Mouse (Mus musculus): ENCODE measurements around the gene Loxl4. TPM values are rescaled to one million over a fixed set of nuclear protein-coding genes. Genes with fewer than 3 reads are reported as not detected.

The Loxl4 gene
- total and polyA plus RNA-seq, 3 experiments = not detected

- ATAC-seq (ENCODE audit: extremely low read depth, insufficient number of reproducible peaks, low FRiP score, poor library complexity, severe bottlenecking) (no peak), DNase-seq (ENCODE audit: low spot score) (no peak)
- H3K9me3 ChIP-seq (replicated peaks) = no peaks in the 10 kb centered on the region
- H3K4me1 ChIP-seq (ENCODE audit: insufficient read depth, low read depth, low read length) = peaks cover 36% of the 10 kb centered on the region
- no peak for TF ChIP-seq POLR2AphosphoS5 (IDR thresholded peaks at IDR 0.05; ENCODE audit: insufficient replicate concordance, low read depth, low read length)
- TF ChIP-seq GATA1 (IDR thresholded peaks at IDR 0.05; ENCODE audit: borderline replicate concordance, low read length) = no peak
- TF ChIP-seq TAL1 (conservative IDR thresholded peaks at IDR 0.05; ENCODE audit: low read depth, low read length) = no peak
- no peak for TF ChIP-seq CTCF (IDR thresholded peaks at IDR 0.05; ENCODE audit: low read depth, low read length)
- TF ChIP-seq GATA2 (IDR thresholded peaks at IDR 0.05; ENCODE audit: borderline replicate concordance, low read depth, low read length) = no peak
- H3K4me3 ChIP-seq (ENCODE audit: low read depth, low read length) = no peak overlapping the region
- H3K36me3 ChIP-seq (replicated peaks) = peaks cover 67% of the 10 kb centered on the region
- no peaks in the 10 kb centered on the region for H3K27me3 ChIP-seq (ENCODE audit: insufficient read depth, low read length)
These were observed 28.4 kb downstream of the Loxl4 start for GRCm38 (mm10) chr19:42584188-42584587.

GRCm38 (mm10) chr19:42583677-42584076, 28.9 kb downstream of the Loxl4 start:
- Histone ChIP-seq H3K4me1 (ENCODE audit: insufficient read depth, low read depth, low read length) (peaks cover 36% of the 10 kb centered on the region), H3K27me3 (ENCODE audit: insufficient read depth, low read length) (no peaks in the 10 kb centered on the region), H3K36me3 (replicated peaks) (peaks cover 66% of the 10 kb centered on the region), H3K9me3 (replicated peaks) (no peaks in the 10 kb centered on the region), H3K4me3 (ENCODE audit: low read depth, low read length) (no peak overlapping the region; the same call in 1 of the 2 replicates)
- peak; percentile 29; the same call in 1 of the 2 replicates for TF ChIP-seq TAL1 (conservative IDR thresholded peaks at IDR 0.05; ENCODE audit: low read depth, low read length)
- no peak for TF ChIP-seq CTCF (IDR thresholded peaks at IDR 0.05; ENCODE audit: low read depth, low read length)
- no peak for DNase-seq (ENCODE audit: low spot score)
- peak; percentile 34; the same call in 1 of the 2 replicates for ATAC-seq (ENCODE audit: extremely low read depth, insufficient number of reproducible peaks, low FRiP score, poor library complexity, severe bottlenecking)

- ATAC-seq (ENCODE audit: extremely low read depth, insufficient number of reproducible peaks, low FRiP score, poor library complexity, severe bottlenecking) (no peak), DNase-seq (ENCODE audit: low spot score) (no peak)
- Histone ChIP-seq H3K36me3 (replicated peaks) (peaks cover 59% of the 10 kb centered on the region), H3K4me1 (ENCODE audit: insufficient read depth, low read depth, low read length) (peaks cover 36% of the 10 kb centered on the region), H3K9me3 (replicated peaks) (no peaks in the 10 kb centered on the region), H3K27me3 (ENCODE audit: insufficient read depth, low read length) (no peaks in the 10 kb centered on the region), H3K4me3 (ENCODE audit: low read depth, low read length) (no peak overlapping the region; the same call in 1 of the 2 replicates)
- TF ChIP-seq GATA2 (IDR thresholded peaks at IDR 0.05; ENCODE audit: borderline replicate concordance, low read depth, low read length) (no peak), TAL1 (conservative IDR thresholded peaks at IDR 0.05; ENCODE audit: low read depth, low read length) (no peak), POLR2AphosphoS5 (IDR thresholded peaks at IDR 0.05; ENCODE audit: insufficient replicate concordance, low read depth, low read length) (no peak), CTCF (IDR thresholded peaks at IDR 0.05; ENCODE audit: low read depth, low read length) (no peak), GATA1 (IDR thresholded peaks at IDR 0.05; ENCODE audit: borderline replicate concordance, low read length) (no peak)
These were observed 29.7 kb downstream of the Loxl4 start for GRCm38 (mm10) chr19:42582811-42583370.

- no peak for ATAC-seq (ENCODE audit: extremely low read depth, insufficient number of reproducible peaks, low FRiP score, poor library complexity, severe bottlenecking)
- DNase-seq (ENCODE audit: low spot score) = no peak
- H3K27me3 ChIP-seq (ENCODE audit: insufficient read depth, low read length) = no peaks in the 10 kb centered on the region
- TF ChIP-seq GATA2 (IDR thresholded peaks at IDR 0.05; ENCODE audit: borderline replicate concordance, low read depth, low read length) (no peak), GATA1 (IDR thresholded peaks at IDR 0.05; ENCODE audit: borderline replicate concordance, low read length) (no peak), POLR2AphosphoS5 (IDR thresholded peaks at IDR 0.05; ENCODE audit: insufficient replicate concordance, low read depth, low read length) (no peak), TAL1 (conservative IDR thresholded peaks at IDR 0.05; ENCODE audit: low read depth, low read length) (no peak), CTCF (IDR thresholded peaks at IDR 0.05; ENCODE audit: low read depth, low read length) (no peak)
- H3K4me3 ChIP-seq (ENCODE audit: low read depth, low read length) = no peak overlapping the region
- H3K9me3 ChIP-seq (replicated peaks) = no peaks in the 10 kb centered on the region
- peaks cover 37% of the 10 kb centered on the region for H3K4me1 ChIP-seq (ENCODE audit: insufficient read depth, low read depth, low read length)
- peaks cover 44% of the 10 kb centered on the region for H3K36me3 ChIP-seq (replicated peaks)
These were observed 31.9 kb downstream of the Loxl4 start for GRCm38 (mm10) chr19:42580701-42581100.

- TF ChIP-seq POLR2AphosphoS5 (IDR thresholded peaks at IDR 0.05; ENCODE audit: insufficient replicate concordance, low read depth, low read length) = no peak
- TF ChIP-seq TAL1 (conservative IDR thresholded peaks at IDR 0.05; ENCODE audit: low read depth, low read length) = no peak
- TF ChIP-seq CTCF (IDR thresholded peaks at IDR 0.05; ENCODE audit: low read depth, low read length) = no peak
- TF ChIP-seq GATA1 (IDR thresholded peaks at IDR 0.05; ENCODE audit: borderline replicate concordance, low read length) = no peak
- no peak for TF ChIP-seq GATA2 (IDR thresholded peaks at IDR 0.05; ENCODE audit: borderline replicate concordance, low read depth, low read length)
- Histone ChIP-seq H3K27me3 (ENCODE audit: insufficient read depth, low read length) (no peaks in the 10 kb centered on the region), H3K4me1 (ENCODE audit: insufficient read depth, low read depth, low read length) (peaks cover 28% of the 10 kb centered on the region), H3K4me3 (ENCODE audit: low read depth, low read length) (no peak overlapping the region), H3K36me3 (replicated peaks) (peaks cover 35% of the 10 kb centered on the region), H3K9me3 (replicated peaks) (no peaks in the 10 kb centered on the region)
- ATAC-seq (ENCODE audit: extremely low read depth, insufficient number of reproducible peaks, low FRiP score, poor library complexity, severe bottlenecking) = no peak
- DNase-seq (ENCODE audit: low spot score) = no peak
These were observed 34.0 kb downstream of the Loxl4 start for GRCm38 (mm10) chr19:42578631-42579030.

GRCm38 (mm10) chr19:42576856-42577255, 35.8 kb downstream of the Loxl4 start:
- H3K4me1 ChIP-seq (ENCODE audit: insufficient read depth, low read depth, low read length) = peaks cover 17% of the 10 kb centered on the region
- no peak overlapping the region for H3K4me3 ChIP-seq (ENCODE audit: low read depth, low read length)
- no peaks in the 10 kb centered on the region for H3K27me3 ChIP-seq (ENCODE audit: insufficient read depth, low read length)
- TF ChIP-seq POLR2AphosphoS5 (IDR thresholded peaks at IDR 0.05; ENCODE audit: insufficient replicate concordance, low read depth, low read length) = no peak
- TF ChIP-seq CTCF (IDR thresholded peaks at IDR 0.05; ENCODE audit: low read depth, low read length) = no peak
- DNase-seq (ENCODE audit: low spot score) (no peak), ATAC-seq (ENCODE audit: extremely low read depth, insufficient number of reproducible peaks, low FRiP score, poor library complexity, severe bottlenecking) (no peak)
- H3K9me3 ChIP-seq (replicated peaks) = no peaks in the 10 kb centered on the region
- H3K36me3 ChIP-seq (replicated peaks) = peaks cover 26% of the 10 kb centered on the region

Data from G1E (cell line).